Mouse (Mus musculus) yolk sac, embryonic 10.5 days (tissue): ENCODE data around the gene Anapc7.
"Not testable (repeated sequence)": the region's sequence is repeated elsewhere in the genome, so short reads cannot be mapped to it uniquely, and the experiment has no call there.

Experiments
- DNase-seq: peaks from one replicate; pipeline ENCODE4 v3.0.0-alpha.2; 2017; ENCODE audit warnings: low spot score

The Anapc7 gene

DNA sequence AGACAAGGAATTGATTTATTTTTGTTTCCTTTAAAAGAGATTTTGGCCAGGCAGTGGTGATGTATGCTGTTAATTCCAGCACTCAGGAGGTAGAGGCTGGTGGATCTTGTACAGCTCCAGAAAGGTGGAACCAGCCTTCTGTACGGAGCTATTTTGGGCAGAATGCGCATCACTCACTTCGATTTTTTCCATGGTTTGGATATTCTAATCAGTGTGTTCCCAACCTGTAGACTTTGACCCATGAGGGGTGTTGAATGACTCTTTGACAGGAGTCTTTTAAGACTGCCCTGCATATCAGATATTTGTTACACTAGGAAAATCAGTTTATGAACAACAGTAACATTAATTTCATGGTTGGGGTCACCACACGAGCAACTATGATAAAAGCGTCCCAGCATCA, 29.8 kb downstream of the Anapc7 start:
- DNase-seq: no peak

DNA sequence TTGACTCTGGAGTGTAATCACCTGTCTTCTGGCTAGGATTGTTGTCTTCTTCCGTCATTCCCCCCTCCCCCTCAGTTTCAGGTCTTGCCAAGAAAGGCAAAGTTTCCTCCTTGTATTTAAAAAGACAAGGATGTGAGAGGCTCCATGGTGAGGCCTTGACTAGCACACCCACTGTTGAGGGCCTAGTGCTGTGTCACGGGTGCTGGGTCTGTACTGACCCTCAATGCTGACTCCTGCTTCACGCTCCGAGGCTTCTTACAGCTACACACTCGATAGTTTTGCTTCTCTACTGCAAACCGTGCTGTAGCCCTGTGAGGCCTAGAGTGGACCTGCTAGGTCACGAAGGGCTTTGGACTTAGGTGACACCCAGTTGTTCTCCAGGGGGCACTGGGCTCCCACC, 30.7 kb downstream of the Anapc7 start:
- no peak for DNase-seq

DNA sequence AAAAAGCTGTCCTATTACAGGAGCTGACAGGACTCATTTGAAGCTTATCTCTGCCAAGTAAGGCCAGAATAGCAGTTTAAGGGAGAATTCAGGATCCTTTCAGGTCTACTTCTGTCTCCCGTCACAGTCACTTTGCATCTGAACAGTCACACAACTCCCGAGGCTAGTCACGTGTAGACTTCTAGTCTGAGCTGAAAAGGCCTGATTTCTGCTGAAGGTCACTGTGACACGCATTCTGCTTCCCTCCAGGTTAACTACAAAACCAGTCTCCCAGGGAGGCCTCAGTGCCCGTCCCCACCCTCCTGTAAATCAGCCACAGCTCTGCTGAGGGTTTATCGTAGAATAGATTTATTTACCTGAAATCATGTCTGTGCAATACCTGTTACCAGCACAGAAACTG, 31.7 kb downstream of the Anapc7 start:
- DNase-seq: no peak

DNA sequence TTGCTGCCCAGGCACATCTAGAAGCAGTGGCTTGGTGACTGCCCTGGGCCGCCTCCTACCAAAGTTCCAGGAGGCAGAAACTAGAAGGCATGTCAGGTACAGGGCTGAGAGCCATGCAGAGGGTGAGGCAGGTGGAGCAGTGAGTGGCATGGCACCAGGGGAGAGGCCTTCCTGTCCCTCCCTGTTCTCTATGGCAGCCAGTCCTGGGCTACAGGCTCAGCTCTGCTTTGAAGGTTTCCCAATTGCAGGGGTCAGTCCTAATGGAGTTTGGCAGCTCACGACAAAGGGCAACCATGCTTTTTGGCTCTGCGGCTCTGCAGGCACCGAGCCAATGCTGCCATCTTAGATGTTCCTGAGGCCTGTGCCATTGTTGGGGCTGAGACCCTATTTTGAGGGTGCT, 32.9 kb downstream of the Anapc7 start:
- DNase-seq: no peak

DNA sequence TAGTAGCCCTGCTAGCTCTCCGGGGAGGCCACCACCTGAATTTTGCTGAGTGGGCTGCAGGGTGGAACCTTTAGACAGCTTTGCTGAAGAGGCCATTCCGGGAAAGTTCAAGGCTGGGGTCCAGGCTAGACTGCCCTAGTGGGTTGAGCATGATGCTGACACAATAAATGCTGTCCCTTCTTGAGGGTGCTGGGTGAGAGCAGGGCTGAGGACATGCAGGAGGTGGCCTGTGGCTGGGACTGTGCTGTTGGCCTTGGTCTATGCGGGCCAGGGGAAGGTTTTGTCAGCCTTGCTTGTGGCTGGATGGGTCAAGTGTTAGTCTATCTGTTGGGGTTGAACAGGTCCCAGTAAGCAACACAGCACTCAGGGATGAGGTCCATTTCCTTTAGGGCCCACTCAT, 33.4 kb downstream of the Anapc7 start:
- DNase-seq: no peak

GRCm38 (mm10) chr5:122455584-122455983, 34.1 kb downstream of the Anapc7 start:
- no peak for DNase-seq

- not testable (repeated sequence) for DNase-seq
Measured at GRCm38 (mm10) chr5:122457054-122457453, 35.6 kb downstream of the Anapc7 start.

GRCm38 (mm10) chr5:122458066-122458465, 36.6 kb downstream of the Anapc7 start:
- DNase-seq: no peak

DNA sequence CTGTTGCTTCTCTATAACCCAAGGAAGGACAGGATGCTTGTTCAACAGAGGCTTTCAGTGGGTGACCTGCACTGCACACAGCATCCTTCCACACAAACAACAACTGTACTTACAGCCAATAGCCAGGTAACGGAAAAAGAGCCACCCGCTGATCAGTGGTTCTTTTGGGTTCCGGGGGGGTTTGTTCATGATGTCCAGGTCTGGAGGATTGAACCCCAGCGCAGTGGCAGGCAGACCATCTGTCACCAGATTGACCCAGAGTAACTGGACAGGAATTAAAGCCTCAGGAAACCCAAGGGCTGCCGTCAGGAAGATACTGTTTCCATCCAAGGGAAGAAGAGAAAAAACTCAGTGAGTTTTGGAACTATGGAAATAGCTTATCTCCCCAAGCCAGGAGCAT, 37.8 kb downstream of the Anapc7 start:
- no peak for DNase-seq

- DNase-seq: no peak
Measured at GRCm38 (mm10) chr5:122460656-122461055, 39.2 kb downstream of the Anapc7 start.

DNA sequence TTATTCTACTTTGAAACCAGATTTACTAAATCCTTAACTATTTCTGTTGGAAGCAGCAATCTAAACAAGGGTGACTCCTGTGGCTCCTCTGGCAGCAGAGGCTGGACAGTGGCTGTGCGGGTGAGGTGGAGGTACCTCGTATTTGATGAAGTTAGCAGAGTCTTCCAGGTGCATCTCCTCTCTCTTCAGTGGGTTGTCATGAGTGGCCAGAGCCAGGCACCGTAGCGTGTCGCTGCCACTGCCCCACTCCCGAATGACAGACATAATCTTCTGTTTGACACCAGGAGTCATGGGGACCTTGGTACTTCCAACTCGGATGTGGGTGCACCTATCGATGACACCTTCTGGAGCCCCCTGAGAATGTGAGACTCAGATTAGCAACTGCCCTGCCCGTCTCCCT, 39.9 kb downstream of the Anapc7 start:
- DNase-seq: no peak

DNA sequence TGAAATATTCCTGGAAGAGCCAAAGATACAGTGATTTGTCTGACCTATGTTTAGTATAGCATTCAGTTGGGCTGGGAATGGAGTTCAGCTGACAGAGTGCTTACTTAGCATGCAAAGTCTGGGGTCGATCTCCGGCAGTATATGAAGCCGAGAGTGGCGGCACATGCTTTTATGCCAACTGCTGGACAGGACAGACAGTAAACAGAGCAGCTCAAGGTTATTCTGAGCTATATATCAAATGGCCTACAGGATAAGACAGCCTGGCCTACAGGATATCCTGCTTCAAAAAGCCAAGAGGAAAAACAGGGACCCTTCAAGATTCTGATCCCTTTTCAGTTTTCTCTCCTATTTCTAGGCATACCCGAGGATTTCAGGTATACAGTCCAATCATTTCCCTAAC, 50.2 kb downstream of the Anapc7 start:
- no peak for DNase-seq

DNA sequence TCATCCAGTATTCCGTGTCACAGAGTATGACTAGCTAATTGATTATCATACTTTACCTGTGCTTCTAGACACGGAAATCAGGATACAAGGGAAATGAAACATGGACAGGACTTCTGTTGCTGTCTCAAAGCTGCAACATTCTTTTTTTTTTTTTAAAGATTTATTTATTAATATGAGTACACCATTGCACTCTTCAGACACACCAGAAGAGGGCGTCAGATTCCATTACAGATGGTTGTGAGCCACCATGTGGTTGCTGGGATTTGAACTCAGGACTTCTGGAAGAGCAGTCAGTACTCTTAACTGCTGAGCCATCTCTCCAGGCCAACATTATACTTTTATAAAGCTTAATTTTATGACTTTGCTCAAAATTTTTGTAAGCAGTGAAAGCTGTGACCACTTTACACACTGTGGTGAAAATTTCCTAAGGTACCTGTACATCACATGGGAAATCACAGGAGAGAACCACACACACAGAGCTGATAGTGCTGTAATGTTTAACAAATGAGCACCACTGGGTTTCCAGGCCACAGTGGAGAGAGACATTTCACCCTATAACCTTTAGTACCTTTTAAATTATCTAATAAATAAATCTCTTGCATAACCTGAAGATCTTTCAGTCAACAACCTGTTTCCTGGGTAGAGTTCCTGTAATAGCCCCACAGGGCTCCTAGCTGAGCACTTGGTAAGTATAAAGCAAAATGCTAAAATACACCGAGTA, 53.3 kb downstream of the Anapc7 start:
- DNase-seq: no peak

GRCm38 (mm10) chr5:122476078-122476477, 54.6 kb downstream of the Anapc7 start:
- DNase-seq: no peak

DNA sequence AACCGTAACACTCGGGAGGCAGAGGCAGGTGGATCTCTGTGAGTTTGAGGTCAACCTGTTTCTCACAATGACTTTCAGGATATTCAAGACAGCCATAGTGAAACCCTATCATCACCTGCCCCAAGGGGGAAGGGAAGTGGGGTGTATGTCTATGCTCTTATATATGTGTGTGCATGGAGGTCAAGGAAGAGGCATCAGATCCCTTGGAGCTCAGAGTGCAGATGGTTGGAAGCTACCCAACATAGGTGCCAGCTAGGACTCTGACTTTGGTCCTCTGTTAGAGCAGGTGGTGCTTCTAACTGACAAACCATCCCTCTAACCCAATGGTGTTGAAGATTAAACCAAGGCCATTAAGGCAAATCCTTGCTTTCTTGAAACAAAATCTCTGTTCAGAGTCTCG, 56.0 kb downstream of the Anapc7 start:
- no peak for DNase-seq

GRCm38 (mm10) chr5:122479131-122479530, 57.6 kb downstream of the Anapc7 start:
- DNase-seq: no peak

DNA sequence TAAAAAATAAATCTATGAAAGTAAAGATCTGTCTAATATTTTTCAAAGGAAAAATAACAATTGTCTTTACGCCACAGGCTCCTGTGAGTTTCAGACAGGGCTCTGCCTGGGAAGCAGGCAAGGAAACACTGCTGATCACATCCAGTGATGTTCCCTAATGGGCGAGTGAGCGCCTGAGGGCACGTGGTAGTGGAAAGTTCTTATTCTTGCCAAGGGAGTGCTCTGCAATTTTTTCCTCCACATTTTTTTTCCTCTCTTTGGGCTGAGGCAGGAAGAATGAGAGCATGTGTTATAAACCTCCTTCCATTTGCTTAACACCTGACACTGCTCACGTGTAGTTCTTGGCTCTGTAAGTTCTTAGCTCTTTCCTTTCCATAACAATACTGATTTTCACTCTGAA, 60.4 kb downstream of the Anapc7 start:
- no peak for DNase-seq

GRCm38 (mm10) chr5:122482733-122483391, 61.4 kb downstream of the Anapc7 start:
- DNase-seq: no peak

- DNase-seq: not testable (repeated sequence)
Measured at GRCm38 (mm10) chr5:122486243-122486642, 64.8 kb downstream of the Anapc7 start.

DNA sequence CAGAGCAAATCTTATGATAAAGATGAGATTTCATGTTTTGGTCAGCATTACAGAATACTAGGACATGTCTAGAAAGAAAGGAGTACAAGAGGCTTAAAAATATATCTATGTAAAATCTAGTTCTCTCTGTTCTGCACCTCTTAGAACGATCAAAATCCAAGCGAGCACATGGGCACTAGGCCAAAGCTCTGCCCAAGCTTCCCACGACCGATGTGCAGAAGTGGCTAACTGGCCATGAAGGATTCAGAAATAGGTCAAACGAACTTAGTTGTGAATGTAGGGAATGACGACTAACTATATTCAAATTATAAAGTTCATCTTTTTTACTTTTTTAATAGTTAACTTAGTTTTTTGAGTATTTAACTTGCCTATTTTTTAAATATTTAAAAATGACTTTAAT, 66.3 kb downstream of the Anapc7 start:
- no peak for DNase-seq

- no peak for DNase-seq
Measured at GRCm38 (mm10) chr5:122490148-122490547, 68.7 kb downstream of the Anapc7 start.

DNA sequence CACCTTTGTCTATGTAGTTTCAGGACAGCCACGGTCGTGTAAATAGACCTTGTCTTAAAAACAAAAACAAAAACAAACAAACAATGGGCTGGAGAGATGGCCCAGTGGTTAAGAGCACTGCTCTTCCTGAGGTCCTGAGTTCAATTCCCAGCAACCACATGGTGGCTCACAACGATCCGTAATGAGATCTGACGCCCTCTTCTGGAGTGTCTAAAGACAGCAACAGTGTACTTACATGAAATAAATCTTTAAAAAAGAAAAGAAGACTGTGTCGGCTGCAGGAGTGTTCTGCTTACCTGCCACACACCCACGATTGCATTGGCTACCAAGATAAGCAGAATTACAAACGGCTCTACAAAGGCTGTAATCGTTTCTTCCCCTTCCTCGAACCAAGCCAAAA, 69.9 kb downstream of the Anapc7 start:
- DNase-seq: no peak

DNA sequence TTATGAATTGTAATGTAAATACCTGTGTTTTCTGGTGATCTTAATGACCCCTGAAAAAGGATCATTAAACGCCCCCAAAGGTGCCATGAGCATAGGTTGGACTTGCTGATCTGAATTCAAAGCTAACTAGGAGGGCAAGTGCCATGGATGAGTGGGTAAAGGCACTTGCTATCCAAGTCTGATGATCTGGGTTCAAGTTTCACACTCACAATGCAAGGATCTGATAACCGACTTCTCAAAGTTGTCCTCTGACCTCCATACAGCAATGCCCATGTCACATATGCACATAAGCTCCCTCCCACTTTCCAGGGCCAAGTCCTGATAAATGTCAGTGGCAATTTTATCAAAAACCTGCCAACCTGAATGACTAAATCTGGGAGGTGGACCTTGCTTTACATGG, 71.5 kb downstream of the Anapc7 start:
- DNase-seq: no peak

DNA sequence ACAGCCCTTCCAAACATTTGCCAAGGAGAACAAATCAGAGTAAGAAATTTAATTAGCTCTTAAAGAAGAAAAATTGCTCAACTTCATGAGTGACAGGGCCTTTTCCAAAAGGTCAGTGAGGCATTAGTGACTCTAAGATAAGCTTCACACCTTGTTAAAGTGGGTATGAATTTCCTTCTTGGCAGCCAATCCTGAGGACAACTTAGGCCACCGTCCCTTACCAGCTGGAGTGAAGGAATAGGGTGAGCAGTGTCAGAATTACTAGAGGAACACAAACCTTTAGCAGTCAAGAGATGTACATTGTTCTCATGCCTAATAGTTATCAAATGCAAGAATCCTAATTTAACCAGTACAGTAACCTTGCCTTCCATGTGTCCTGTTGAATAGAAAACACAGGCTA, 73.0 kb downstream of the Anapc7 start:
- no peak for DNase-seq
